Mouse (Mus musculus): ENCODE data around the gene Prkn. TPM values are rescaled to one million over a fixed set of nuclear protein-coding genes. Genes with fewer than 3 reads are reported as not detected.

The Prkn gene
- polyA plus RNA-seq, 1 experiment from 2014 or later, result 3.9 TPM

DNA sequence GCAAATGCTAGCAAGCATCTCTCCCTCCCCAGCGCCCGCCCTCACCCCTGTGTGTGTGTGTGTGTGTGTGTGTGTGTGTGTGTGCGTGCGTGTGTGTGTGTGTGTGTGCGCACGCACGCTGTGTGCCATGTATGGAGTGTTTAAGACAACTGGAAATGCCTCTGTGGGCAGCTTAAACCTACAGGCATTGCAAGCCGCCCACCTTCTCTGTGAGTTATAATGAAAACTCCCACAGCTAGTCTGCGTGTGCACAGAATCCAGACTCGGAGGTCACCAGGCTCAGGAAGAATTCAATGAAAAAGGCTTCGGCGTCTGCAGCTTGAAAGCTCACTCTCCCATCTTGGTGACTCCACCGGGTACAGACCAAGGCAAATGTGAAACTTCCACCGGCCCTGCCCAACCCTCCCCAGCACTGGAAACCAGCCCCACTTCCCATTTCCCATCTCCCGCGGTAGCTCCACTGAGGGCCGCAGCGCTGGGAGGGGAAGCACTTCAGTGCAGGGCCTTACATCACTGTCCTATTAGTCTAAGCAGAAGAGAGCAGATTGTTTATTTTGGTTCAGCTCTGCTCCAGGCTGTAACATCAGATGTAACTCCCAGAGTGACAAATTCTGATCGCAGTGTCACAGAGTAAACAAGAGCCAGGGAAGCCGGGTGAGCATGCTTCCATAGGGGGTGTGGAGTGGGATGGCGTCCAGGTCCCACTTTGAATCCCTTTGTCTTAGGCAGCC, 772.8 kb downstream of the Prkn start:
- Histone ChIP-seq H3K9ac (peak overlapping the region; percentile 49; the same call in 1 of the 2 replicates), H3K36me3 (no peaks in the 10 kb centered on the region), H3K4me2 (0 out of 2 replicates have a peak overlapping the region, but pooled peaks have one; percentile 8), H3K27me3 (peaks cover 7% of the 10 kb centered on the region; the same call in 1 of the 2 replicates), H3K4me1 (replicated peaks) (peaks cover 27% of the 10 kb centered on the region), H3K27ac (no peak overlapping the region), H3K4me3 (no peak overlapping the region), H3K9me3 (no peaks in the 10 kb centered on the region)
- 63% methylated on average over 21 of the region's 21 CpGs for WGBS
- ATAC-seq (ENCODE audit: low FRiP score), result no peak

DNA sequence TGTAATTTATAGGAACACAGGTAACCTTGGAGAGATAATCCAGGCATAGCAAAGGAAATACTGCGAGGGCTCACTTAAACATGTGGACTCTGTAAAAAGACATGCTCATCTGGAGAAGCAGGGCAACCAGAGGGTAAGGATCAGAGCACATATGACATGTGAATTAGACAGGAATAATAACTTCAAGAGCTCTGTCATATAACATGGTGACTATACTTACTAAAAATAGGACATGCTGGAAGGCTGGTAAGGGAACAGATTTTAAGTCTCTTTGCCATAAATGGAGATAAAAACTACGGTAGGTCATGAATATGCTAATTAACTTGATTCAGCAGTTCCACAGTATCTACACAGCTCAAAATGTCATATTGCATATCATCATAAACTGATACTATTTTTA, 777.4 kb downstream of the Prkn start:
- no peak overlapping the region for H3K4me3 ChIP-seq
- no peak for ATAC-seq (ENCODE audit: low FRiP score)
- H3K4me1 ChIP-seq (replicated peaks), result peaks cover 24% of the 10 kb centered on the region
- no peak overlapping the region for H3K9ac ChIP-seq
- no peaks in the 10 kb centered on the region for H3K36me3 ChIP-seq
- H3K4me2 ChIP-seq, result no peak overlapping the region
- no peaks in the 10 kb centered on the region for H3K9me3 ChIP-seq
- 80% methylated on average over 2 of the region's 2 CpGs for WGBS
- H3K27me3 ChIP-seq, result no peaks in the 10 kb centered on the region
- no peak overlapping the region for H3K27ac ChIP-seq

DNA sequence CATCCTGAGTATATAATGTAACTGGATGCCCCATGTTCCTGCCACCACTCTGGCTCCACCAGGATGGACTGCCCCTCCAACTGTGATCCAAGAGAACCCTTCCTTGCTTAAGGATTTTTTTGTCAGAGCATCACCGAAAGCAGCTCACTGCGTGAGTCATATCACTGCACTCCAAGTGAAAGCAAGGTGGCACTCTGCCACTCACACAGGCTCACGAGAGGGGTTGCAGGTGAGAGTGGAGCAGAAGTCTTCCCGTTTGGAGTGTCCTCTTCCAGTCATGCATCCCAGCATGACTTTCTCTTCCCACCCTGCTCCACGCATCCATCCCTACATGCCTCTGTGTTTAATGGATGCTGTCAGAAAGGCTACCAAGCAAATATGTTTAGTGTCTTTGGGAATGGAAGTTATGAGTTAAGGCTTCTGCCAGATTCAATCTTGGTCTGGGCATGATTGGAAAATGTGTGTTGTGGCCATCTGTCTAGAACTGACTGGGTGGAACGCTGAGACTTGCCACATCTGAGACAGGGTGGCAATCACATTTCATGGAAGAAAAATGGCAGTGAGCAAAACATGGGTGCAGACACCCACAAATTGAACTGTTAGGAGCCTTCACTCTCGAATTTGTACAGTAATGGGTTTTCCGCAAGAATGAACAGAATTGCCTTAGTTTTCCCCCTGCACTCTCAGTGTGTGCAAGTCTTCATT, 778.9 kb downstream of the Prkn start:
- Histone ChIP-seq H3K9me3 (no peaks in the 10 kb centered on the region), H3K27me3 (no peaks in the 10 kb centered on the region), H3K9ac (no peak overlapping the region), H3K36me3 (no peaks in the 10 kb centered on the region), H3K27ac (no peak overlapping the region), H3K4me2 (no peak overlapping the region), H3K4me3 (no peak overlapping the region), H3K4me1 (replicated peaks) (peaks cover 11% of the 10 kb centered on the region)
- no peak for ATAC-seq (ENCODE audit: low FRiP score)
- 77% methylated on average over 8 of the region's 8 CpGs for WGBS

DNA sequence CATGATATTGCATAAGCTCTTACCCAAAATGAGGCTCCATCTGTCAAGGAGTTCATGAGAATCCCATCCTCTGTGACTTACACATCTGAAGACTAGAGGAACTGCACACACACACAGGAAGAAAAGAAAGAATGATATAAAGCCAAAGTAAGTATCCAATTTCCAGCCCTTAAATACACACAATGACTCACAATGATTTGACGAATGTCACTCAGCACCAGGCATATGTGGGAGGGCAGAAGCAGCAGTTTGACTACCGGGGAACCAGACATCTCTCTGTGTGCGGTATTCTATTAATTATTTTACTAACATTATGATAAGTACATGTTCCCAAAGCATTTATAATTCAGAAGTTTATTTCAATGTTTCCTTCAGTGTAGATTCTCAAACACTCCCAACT, 780.6 kb downstream of the Prkn start:
- H3K4me3 ChIP-seq, result no peak overlapping the region
- H3K27ac ChIP-seq, result 0 out of 2 replicates have a peak overlapping the region, but pooled peaks have one; percentile 56
- H3K9ac ChIP-seq, result no peak overlapping the region
- H3K9me3 ChIP-seq, result no peaks in the 10 kb centered on the region
- peaks cover 10% of the 10 kb centered on the region for H3K4me1 ChIP-seq (replicated peaks)
- WGBS, result 84% methylated on average over 3 of the region's 3 CpGs
- no peaks in the 10 kb centered on the region for H3K36me3 ChIP-seq
- H3K27me3 ChIP-seq, result no peaks in the 10 kb centered on the region
- no peak overlapping the region for H3K4me2 ChIP-seq
- ATAC-seq (ENCODE audit: low FRiP score), result no peak

DNA sequence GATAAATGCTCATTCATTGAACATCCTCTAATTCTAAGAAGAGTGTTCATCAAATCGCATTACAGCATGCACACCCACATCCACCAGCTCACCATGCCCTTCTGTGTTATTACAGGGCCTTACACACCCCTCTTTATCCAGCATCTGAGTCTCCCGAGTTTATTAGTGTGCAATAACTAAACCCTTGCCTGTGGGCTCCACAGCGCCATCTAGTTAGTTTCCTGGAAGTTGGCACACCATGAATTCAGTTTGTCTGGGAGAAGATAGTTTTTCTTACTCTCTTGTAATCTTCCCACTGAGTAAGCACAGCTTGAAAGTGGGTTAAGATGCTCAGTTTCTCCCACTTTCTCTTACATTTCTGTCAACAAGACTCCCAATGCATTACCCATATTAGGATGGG, 781.3 kb downstream of the Prkn start:
- no peaks in the 10 kb centered on the region for H3K27me3 ChIP-seq
- H3K27ac ChIP-seq, result no peak overlapping the region
- 70% methylated on average over 3 of the region's 3 CpGs for WGBS
- no peak overlapping the region for H3K9ac ChIP-seq
- peaks cover 10% of the 10 kb centered on the region for H3K4me1 ChIP-seq (replicated peaks)
- no peaks in the 10 kb centered on the region for H3K9me3 ChIP-seq
- no peaks in the 10 kb centered on the region for H3K36me3 ChIP-seq
- no peak overlapping the region for H3K4me3 ChIP-seq
- no peak for ATAC-seq (ENCODE audit: low FRiP score)
- no peak overlapping the region for H3K4me2 ChIP-seq

DNA sequence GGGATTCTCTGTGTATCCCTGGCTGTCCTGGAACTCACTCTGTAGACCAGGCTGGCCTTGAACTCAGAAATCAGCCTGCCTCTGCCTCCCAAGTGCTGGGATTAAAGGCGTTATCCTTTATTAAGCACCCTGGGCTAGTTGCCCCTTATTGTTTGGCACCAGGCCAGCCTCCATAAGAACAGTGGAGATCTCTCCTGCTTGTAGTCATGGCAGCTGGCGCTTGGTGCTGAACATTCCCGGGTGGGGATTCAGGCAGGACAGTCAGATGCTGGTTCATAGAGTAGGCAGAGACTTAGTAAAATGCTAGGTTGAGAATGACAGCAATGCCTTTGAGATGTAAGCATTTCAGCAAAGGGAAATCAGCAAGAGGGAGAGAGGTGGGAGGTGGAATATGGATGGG, 786.1 kb downstream of the Prkn start:
- ATAC-seq (ENCODE audit: low FRiP score), result no peak

DNA sequence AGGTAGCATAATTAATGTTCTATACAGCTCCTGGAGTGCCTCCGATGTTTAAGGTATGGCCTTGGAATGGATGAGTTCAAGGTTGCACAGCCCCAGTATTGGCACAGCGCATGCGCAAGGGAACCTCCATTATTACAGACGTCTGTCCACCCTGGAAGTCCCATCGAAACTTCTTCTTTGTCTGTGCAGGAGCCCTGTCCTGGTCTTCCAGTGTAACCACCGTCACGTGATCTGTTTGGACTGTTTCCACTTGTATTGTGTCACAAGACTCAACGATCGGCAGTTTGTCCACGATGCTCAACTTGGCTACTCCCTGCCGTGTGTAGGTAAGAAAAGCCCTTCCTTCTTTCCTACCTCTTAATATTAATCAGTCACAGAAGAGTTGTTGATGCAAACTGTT, 794.9 kb downstream of the Prkn start:
- Histone ChIP-seq H3K4me2 (no peak overlapping the region), H3K4me1 (replicated peaks) (no peaks in the 10 kb centered on the region), H3K36me3 (no peaks in the 10 kb centered on the region), H3K9me3 (no peaks in the 10 kb centered on the region), H3K27me3 (no peaks in the 10 kb centered on the region), H3K9ac (no peak overlapping the region), H3K4me3 (no peak overlapping the region), H3K27ac (no peak overlapping the region)
- no peak for ATAC-seq (ENCODE audit: low FRiP score)
- 95% methylated on average over 11 of the region's 11 CpGs for WGBS

More for the DNA sequence above, 786.1 kb downstream of the Prkn start:
- Histone ChIP-seq H3K4me1 (replicated peaks) (no peaks in the 10 kb centered on the region), H3K36me3 (no peaks in the 10 kb centered on the region), H3K9ac (no peak overlapping the region), H3K4me3 (no peak overlapping the region), H3K4me2 (no peak overlapping the region), H3K27ac (no peak overlapping the region), H3K9me3 (no peaks in the 10 kb centered on the region), H3K27me3 (no peaks in the 10 kb centered on the region)
- WGBS, result 83% methylated on average over 3 of the region's 3 CpGs

DNA sequence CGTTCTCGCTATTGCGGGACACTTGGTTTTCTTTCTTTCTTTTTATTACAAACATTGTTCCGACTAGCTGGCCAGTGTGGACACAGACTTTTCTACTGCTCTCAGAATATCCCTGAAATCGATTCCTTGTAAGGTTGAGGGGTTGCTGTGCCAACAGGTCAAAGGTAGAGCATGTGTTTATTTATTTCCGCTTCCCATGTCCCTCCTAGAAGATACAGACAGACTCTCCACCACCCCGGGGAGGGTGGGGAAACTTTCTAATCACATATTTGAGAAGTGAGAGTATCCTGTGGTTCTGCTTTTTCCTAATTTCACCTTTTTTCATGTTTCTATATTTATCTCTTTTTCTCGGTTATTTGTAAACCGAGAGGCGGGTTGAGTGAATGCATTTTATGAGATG, 797.5 kb downstream of the Prkn start:
- WGBS, result 88% methylated on average over 10 of the region's 10 CpGs
- no peaks in the 10 kb centered on the region for H3K9me3 ChIP-seq
- no peak overlapping the region for H3K4me3 ChIP-seq
- no peaks in the 10 kb centered on the region for H3K4me1 ChIP-seq (replicated peaks)
- H3K4me2 ChIP-seq, result no peak overlapping the region
- no peak for ATAC-seq (ENCODE audit: low FRiP score)
- no peaks in the 10 kb centered on the region for H3K27me3 ChIP-seq
- H3K9ac ChIP-seq, result no peak overlapping the region
- H3K27ac ChIP-seq, result no peak overlapping the region
- H3K36me3 ChIP-seq, result no peaks in the 10 kb centered on the region

DNA sequence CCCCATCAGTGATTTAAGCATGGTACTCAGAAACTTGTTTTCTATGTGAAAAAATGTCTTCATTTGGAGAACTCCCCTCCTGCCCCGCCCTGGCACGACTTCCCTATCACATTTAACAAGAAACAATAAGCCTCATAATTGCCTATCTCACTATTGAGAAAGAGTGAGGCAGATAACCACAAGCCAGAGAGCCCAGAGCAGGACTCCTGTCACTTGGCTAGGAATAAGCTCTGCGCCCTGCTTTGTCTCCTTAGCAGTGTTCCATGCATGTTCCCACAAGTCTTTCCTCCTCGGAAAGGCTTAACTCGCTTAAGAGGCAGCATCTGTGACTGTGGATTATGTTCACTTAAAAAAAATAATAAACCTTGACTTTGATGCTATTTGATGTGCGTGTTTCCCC, 798.3 kb downstream of the Prkn start:
- ATAC-seq (ENCODE audit: low FRiP score), result no peak

DNA sequence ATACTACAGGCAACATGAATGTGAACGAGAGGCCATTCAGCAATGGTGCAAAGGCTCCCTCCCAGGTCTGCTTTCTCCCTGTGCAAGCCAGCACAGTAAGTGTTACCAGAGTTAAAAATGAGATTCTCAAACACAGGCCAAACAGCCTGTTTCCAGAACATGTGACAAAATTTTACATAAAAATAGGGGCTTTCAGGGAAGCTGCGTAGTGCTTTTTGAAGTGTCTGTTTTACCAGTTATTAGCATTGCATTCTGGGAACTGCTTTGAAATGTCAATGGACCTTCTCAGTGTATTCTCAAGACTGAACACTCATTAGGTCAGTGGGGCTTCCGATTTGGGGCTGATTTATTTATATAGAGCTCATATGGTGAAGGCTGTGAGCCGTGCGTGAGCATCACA, 799.6 kb downstream of the Prkn start:
- no peak for ATAC-seq (ENCODE audit: low FRiP score)
- Histone ChIP-seq H3K4me2 (no peak overlapping the region), H3K36me3 (no peaks in the 10 kb centered on the region), H3K4me1 (replicated peaks) (peaks cover 12% of the 10 kb centered on the region), H3K9me3 (no peaks in the 10 kb centered on the region), H3K27ac (no peak overlapping the region), H3K4me3 (no peak overlapping the region), H3K9ac (no peak overlapping the region), H3K27me3 (no peaks in the 10 kb centered on the region)
- WGBS, result 67% methylated on average over 5 of the region's 5 CpGs

More for the DNA sequence above, 798.3 kb downstream of the Prkn start:
- Histone ChIP-seq H3K36me3 (no peaks in the 10 kb centered on the region), H3K9me3 (no peaks in the 10 kb centered on the region), H3K4me2 (no peak overlapping the region), H3K4me3 (no peak overlapping the region), H3K4me1 (replicated peaks) (no peaks in the 10 kb centered on the region), H3K27ac (no peak overlapping the region), H3K9ac (no peak overlapping the region), H3K27me3 (no peaks in the 10 kb centered on the region)
- 86% methylated on average over 6 of the region's 6 CpGs for WGBS

DNA sequence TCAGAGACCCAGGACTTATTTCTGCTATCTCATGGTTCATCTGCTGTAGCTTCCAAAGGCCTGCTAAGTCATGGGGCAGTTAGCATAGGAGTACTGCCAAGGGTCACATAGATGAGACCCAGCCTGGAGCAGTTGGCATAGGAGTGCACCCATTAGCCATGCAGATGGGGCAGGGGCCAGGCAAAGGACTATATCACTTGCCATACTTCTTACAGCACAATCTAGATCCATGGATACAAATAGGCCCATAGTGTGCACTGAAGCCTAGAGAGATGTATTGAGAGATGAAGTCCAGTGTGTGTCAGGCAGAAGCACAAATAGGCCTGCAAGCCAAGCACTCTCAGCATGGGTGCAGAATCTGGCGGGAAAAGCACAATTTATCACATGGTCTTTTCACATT, 802.1 kb downstream of the Prkn start:
- Histone ChIP-seq H3K9ac (no peak overlapping the region), H3K4me1 (replicated peaks) (peaks cover 22% of the 10 kb centered on the region), H3K4me2 (no peak overlapping the region), H3K4me3 (no peak overlapping the region), H3K27me3 (no peaks in the 10 kb centered on the region), H3K9me3 (no peaks in the 10 kb centered on the region), H3K27ac (no peak overlapping the region), H3K36me3 (no peaks in the 10 kb centered on the region)
- ATAC-seq (ENCODE audit: low FRiP score), result no peak
- WGBS, result 52% methylated on average over 1 of the region's 1 CpGs

DNA sequence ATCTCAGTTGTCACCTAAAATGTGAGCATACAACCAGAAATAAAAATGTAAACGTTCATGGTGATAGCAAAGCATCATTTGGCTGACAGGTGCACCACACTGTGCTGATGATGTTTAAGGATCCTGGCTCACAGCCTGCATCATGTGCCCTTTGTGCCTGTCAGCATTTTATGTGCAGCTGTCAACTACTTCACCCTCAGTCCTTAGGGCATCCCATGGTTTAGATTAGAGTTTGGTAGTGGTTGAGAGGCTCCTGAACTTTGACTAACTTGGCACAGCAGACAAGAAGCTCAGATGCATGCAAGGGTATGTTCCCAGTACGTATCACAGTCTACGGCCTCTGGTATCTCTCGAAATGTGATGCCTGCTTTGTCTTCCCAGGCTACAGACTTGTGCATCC, 803.8 kb downstream of the Prkn start:
- peaks cover 22% of the 10 kb centered on the region for H3K4me1 ChIP-seq (replicated peaks)
- H3K4me3 ChIP-seq, result no peak overlapping the region
- no peaks in the 10 kb centered on the region for H3K9me3 ChIP-seq
- H3K36me3 ChIP-seq, result no peaks in the 10 kb centered on the region
- H3K4me2 ChIP-seq, result no peak overlapping the region
- ATAC-seq (ENCODE audit: low FRiP score), result no peak
- no peaks in the 10 kb centered on the region for H3K27me3 ChIP-seq
- WGBS, result 84% methylated on average over 4 of the region's 4 CpGs
- H3K27ac ChIP-seq, result no peak overlapping the region
- no peak overlapping the region for H3K9ac ChIP-seq

All from hindbrain, embryonic 13.5 days (tissue).